Mouse (Mus musculus): ENCODE data around the gene Exoc6.

The Exoc6 gene

DNA sequence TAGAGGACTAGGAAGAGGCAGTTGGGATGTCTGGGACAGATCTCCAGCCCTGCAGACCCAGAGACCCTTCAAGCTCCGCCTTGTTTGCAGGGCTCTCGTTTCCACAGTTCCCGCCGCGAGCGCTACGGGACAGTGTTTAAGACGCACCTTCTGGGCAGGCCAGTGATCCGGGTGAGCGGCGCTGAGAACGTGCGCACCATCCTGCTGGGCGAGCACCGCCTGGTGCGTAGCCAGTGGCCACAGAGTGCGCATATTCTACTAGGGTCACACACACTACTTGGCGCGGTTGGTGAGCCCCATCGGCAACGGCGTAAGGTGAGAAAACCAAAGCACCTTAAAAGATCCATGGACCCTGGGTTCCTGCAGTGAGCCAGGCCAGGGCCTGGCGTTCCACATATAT lies 136.1 kb downstream of the Exoc6 start:
- no peak for DNase-seq (ENCODE audit: extremely low read depth, low read depth)

- DNase-seq (ENCODE audit: extremely low read depth, low read depth) = no peak
These were observed 137.0 kb downstream of the Exoc6 start for GRCm38 (mm10) chr19:37686941-37687850.

DNA sequence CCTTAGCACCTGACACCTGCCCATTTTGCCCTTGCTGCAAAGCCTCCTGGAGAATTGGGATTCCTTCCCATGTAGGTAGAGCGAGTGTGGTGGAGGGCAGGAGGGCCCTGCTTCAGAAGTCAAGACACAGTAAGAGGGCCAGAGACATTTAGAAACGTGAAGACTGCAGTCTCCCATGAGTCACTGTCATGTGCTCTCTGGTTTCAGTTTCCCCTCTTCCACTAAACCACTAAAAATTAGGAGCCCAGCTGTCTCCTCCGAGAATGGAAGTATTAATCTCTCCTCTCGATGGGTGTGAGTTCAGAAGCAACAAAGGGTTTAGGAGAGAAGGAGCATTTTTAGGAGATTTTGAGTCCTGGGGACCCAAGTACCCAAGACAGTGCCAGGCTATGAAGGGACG lies 139.3 kb downstream of the Exoc6 start:
- no peak for DNase-seq (ENCODE audit: extremely low read depth, low read depth)

DNA sequence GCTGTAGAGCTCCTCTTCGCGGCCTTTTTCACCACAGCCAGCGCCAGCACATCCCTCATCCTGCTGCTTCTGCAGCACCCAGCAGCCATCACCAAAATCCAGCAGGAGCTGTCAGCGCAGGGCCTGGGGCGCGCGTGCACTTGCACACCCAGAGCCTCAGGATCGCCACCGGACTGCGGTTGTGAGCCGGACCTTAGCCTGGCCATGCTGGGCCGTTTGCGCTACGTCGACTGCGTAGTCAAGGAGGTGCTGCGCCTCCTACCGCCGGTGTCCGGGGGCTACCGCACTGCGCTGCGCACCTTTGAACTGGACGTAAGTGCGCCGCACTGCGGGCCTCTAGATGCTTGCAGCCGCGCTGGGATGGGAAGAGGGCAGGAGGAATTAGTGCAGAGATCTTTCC lies 140.5 kb downstream of the Exoc6 start:
- no peak for DNase-seq (ENCODE audit: extremely low read depth, low read depth)

DNA sequence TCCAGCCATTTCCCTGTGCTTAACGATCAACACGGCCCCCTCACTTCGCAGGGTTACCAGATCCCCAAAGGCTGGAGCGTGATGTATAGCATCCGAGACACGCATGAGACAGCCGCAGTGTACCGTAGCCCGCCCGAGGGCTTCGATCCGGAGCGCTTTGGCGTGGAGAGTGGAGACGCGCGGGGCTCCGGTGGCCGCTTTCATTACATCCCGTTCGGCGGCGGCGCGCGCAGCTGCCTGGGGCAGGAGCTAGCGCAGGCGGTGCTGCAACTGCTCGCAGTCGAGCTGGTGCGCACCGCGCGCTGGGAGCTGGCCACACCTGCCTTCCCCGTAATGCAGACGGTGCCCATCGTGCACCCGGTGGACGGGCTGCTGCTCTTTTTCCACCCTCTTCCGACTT lies 142.7 kb downstream of the Exoc6 start:
- DNase-seq (ENCODE audit: extremely low read depth, low read depth) = no peak

- DNase-seq (ENCODE audit: extremely low read depth, low read depth) = no peak
These were observed 144.9 kb downstream of the Exoc6 start for GRCm38 (mm10) chr19:37695146-37695545.

GRCm38 (mm10) chr19:37695762-37696602 lies 145.8 kb downstream of the Exoc6 start:
- DNase-seq (ENCODE audit: extremely low read depth, low read depth) = no peak

DNA sequence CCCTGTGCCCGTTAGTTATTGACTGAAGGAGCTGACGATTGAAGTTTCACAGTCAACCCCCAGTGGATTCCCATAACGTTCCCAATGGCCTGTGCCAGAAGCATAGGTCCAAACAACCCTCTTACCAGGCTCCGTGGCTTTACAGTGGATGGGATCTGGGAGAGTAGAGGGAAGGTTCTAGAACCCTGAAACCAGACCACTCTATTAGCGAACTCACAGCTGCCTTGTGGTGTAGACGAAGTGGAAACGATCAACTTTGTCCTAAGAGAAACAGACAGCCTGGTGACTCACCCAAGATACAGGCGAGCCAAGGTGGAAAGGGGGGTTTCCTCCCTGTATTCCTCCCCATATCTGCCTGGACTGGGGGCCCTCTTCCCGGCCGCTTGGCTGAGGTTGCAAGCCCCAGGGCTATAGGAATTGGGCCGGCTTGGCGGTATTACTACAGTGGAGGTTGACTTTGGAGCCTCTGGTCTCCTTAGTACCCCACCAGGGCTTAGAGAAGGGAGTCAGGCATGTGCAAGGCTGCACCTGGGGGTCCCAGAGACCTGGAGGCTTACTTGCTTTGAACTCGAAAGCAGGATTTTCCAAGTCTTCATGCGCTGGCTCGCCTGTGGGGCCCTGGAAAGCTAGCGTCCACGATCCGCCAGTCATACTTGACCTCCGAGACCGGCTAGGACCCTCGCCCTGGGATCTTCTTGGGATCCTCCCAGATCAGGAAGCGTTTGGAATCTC lies 146.6 kb downstream of the Exoc6 start:
- no peak for DNase-seq (ENCODE audit: extremely low read depth, low read depth)

GRCm38 (mm10) chr19:37697335-37697636 lies 147.1 kb downstream of the Exoc6 start:
- no peak for DNase-seq (ENCODE audit: extremely low read depth, low read depth)

- no peak for DNase-seq (ENCODE audit: extremely low read depth, low read depth)
These were observed 147.5 kb downstream of the Exoc6 start, which contains the start of gene Cyp26a1 for GRCm38 (mm10) chr19:37697651-37698272. Gene Cyp26a1 (plus strand): TSS chr19:37697798.

DNA sequence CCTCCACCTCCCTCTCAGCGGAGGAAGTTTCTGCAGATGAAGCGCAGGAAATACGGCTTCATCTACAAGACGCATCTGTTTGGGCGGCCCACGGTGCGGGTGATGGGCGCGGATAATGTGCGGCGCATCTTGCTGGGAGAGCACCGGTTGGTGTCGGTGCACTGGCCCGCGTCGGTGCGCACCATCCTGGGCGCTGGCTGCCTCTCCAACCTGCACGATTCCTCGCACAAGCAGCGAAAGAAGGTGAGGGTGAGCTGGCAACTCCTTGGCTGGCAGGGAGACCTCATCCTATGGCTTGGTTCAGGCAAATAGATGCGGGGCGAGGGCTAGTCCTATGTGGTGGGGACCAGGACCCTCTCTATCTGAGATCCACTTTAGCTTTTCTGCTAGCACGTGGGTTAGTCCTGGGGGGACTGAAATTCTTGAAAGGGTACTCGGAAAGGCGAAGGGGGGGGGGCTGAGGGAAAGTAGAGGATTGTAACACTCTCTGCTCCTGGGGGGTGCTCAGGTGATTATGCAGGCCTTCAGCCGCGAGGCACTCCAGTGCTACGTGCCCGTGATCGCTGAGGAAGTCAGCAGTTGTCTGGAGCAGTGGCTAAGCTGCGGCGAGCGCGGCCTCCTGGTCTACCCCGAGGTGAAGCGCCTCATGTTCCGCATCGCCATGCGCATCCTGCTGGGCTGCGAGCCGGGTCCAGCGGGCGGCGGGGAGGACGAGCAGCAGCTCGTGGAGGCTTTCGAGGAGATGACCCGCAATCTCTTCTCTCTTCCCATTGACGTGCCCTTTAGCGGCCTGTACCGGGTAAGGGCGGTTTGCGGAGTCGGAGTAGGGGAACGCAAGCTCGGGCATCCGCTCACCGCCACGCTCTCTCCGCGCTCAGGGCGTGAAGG lies 148.3 kb downstream of the Exoc6 start:
- DNase-seq (ENCODE audit: extremely low read depth, low read depth) = no peak

DNA sequence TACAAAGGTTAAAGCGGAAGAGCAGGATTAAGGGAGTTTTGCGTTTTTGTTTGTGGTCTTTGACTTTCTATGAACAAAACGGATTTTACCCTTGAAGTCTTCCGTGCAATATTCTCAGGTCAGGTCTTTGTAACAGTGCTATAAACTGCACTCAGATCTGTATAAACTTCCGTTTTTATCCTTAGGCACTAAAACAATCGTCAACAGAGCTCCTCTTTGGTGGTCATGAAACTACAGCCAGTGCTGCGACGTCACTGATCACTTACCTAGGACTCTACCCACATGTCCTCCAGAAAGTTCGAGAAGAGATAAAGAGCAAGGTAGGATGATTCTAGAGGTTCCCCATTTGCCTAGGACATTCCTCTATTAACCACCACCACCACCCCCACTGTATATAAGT lies 149.5 kb downstream of the Exoc6 start:
- no peak for DNase-seq (ENCODE audit: extremely low read depth, low read depth)

DNA sequence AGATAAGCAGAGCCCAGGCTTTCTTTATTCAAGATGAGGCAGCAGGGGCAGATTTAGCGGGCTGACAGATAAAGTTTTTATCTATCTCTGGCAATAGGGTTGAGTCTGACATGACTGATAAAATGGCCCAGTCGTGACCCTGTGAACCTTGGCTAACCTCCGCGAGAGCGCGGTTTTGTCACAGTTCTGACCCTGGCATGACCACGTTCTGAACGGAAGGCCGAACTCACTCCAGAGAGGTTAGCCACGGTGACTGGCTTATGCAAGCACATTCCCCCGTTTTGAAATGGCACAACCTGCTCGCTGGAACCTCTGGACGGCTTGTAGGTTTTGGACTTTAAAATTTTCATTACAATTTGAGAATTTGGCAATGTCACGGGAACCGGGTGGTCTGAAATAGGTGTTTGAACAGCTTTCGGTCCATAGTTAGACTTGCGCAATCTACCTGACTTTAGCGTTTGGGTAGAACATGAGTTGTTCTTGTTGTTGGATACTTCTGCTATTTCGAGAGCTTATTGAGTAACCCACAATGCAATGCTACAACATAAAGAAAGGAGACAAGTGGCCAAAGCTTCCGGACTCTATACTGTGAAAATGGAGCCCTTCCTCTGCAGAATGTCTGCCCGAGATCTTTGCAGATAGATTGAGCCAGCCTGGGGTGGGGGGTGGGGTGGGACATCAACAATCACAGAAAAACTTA lies 152.3 kb downstream of the Exoc6 start:
- DNase-seq (ENCODE audit: extremely low read depth, low read depth) = no peak

- no peak for DNase-seq (ENCODE audit: extremely low read depth, low read depth)
These were observed 153.8 kb downstream of the Exoc6 start for GRCm38 (mm10) chr19:37703902-37704509.

GRCm38 (mm10) chr19:37705722-37706121 lies 155.5 kb downstream of the Exoc6 start:
- no peak for DNase-seq (ENCODE audit: extremely low read depth, low read depth)

GRCm38 (mm10) chr19:37714681-37715080 lies 164.5 kb downstream of the Exoc6 start:
- DNase-seq (ENCODE audit: extremely low read depth, low read depth) = no peak

DNA sequence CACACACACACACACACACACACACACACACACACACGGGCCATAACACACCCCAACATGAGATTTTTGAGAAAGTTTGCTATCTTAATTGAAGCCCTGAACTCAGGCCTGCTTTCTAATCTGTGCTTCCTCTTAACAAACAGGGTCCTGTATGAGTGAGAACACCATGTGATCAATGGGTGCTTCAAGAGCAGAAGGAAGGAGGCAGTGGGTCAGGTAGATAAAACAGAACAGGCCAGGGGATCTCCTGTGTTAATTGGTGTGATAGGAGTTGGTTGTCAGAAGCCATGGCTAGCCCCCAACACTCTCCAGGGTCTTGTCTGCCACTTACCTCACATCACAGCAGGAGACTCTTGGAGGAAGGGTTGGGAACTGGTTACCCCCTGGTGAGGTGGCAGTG lies 165.8 kb downstream of the Exoc6 start:
- peak; percentile 73 for DNase-seq (ENCODE audit: extremely low read depth, low read depth)

DNA sequence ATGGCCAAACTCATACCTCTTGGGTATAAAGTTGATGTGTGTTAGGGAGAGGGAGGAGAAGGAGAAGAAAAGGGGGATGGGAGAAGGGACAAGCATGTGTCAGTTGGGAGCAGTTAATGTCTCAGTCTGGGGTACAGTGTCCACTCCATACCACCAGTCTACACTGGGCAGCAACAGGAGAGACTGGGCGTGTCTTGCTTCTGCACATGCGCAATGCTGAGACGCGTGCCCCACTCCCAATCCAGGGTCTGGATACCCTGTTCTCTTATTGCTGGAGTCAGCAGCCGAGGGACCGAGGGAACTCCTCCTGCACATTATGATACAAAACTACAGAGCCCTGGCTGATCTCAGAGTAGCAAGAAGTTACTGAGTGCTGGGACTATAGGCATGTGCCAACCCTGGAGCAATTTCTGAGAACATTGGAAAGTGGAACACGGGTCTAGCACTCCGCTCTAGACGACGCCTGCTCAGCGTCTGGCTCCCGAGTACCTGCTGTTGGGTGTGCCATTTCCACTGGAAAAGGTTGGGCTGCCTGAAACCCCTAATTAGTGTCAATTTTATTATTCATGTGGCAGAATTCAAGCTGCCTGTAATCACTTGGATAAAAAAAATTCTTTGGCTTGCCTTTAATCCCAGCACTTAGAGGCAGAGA lies 166.4 kb downstream of the Exoc6 start:
- no peak for DNase-seq (ENCODE audit: extremely low read depth, low read depth)

GRCm38 (mm10) chr19:37719166-37719565 lies 168.9 kb downstream of the Exoc6 start:
- peak; percentile 47 for DNase-seq (ENCODE audit: extremely low read depth, low read depth)

Data from MEL-GATA-1-ER (cell line).